Mouse (Mus musculus) hindbrain, embryonic 13.5 days (tissue): ENCODE measurements around the gene Fam71a. TPM values are rescaled to one million over a fixed set of nuclear protein-coding genes. Genes with fewer than 3 reads are reported as not detected.

ENCODE experiments used
- ATAC-seq: fragments of 200-750 bp; cut with Nextera tagmentation; 2 replicates; pipeline ENCODE4 v1.8.0; 2017; ENCODE audit warnings: moderate TSS enrichment; ENCODE audit not compliant: low FRiP score
- H3K27ac ChIP-seq: fragments of 300-500 bp; sonication (generic); 2 replicates; pipeline ENCODE4 v1.5.1; 2015; ENCODE audit warnings: inconsistent platforms, mild to moderate bottlenecking, moderate library complexity
- H3K27me3 ChIP-seq: fragments of 300-500 bp; sonication (generic); 2 replicates; pipeline ENCODE4 v1.6.1; 2015; ENCODE audit warnings: mild to moderate bottlenecking, inconsistent platforms
- H3K36me3 ChIP-seq: fragments of 300-500 bp; sonication (generic); 2 replicates; pipeline ENCODE4 v1.6.1; 2015; ENCODE audit warnings: mild to moderate bottlenecking, inconsistent platforms
- H3K4me1 ChIP-seq: fragments of 300-500 bp; sonication (generic); replicated peaks from 2 replicates; pipeline ENCODE4 v1.6.1; 2015; ENCODE audit warnings: inconsistent platforms
- H3K4me2 ChIP-seq: fragments of 300-500 bp; sonication (generic); 2 replicates; pipeline ENCODE4 v1.6.1; 2015; ENCODE audit warnings: inconsistent platforms, mild to moderate bottlenecking, moderate library complexity
- H3K4me3 ChIP-seq: fragments of 300-500 bp; sonication (generic); 2 replicates; pipeline ENCODE4 v1.5.1; 2015; ENCODE audit warnings: mild to moderate bottlenecking, inconsistent platforms
- H3K9ac ChIP-seq: fragments of 300-500 bp; sonication (generic); 2 replicates; pipeline ENCODE4 v1.6.1; 2015; ENCODE audit warnings: mild to moderate bottlenecking, inconsistent platforms
- H3K9me3 ChIP-seq: fragments of 300-500 bp; sonication (generic); 2 replicates; pipeline ENCODE4 v1.6.1; 2016; ENCODE audit warnings: inconsistent platforms
- WGBS: fragments of 180-500 bp; shearing (Covaris S2); methylation state at CpG from one replicate; pipeline ENCODE4 v1.1.7; 2015; 5-methylcytosine and 5-hydroxymethylcytosine counted together
- polyA plus RNA-seq: library from polyadenylated mRNA; unstranded; fragments of >200 nt; fragmentation: Nextera tagmentation; extraction: Ambion mirVana; gene quantifications from 2 replicates; pipeline ENCODE4 v1.2.1, GENCODE M21; 2015

Fam71a gene
- not detected in 2 replicates for polyA plus RNA-seq

- no peaks in the 10 kb centered on the region for H3K27me3 ChIP-seq
- no peak within 1 kb of the TSS for H3K4me3 ChIP-seq
- H3K9ac ChIP-seq, result no peak within 1 kb of the TSS
- H3K27ac ChIP-seq, result no peak within 1 kb of the TSS
- peaks cover 9% of the 10 kb centered on the region for H3K4me1 ChIP-seq
- H3K4me2 ChIP-seq, result no peak within 1 kb of the TSS
- no peaks in the 10 kb centered on the region for H3K36me3 ChIP-seq
- WGBS, result 78% methylated on average over 3 of the region's 3 CpGs
- no peak for ATAC-seq
- no peaks in the 10 kb centered on the region for H3K9me3 ChIP-seq
These were observed at the start of gene Fam71a for GRCm38 (mm10) chr1:191164717-191165116. Gene Fam71a, minus strand, starts transcription at chr1:191164817.

GRCm38 (mm10) chr1:191211096-191211495, 46.5 kb upstream of the Fam71a start:
- H3K4me3 ChIP-seq, result no peak overlapping the region
- H3K36me3 ChIP-seq, result no peaks in the 10 kb centered on the region
- H3K4me1 ChIP-seq, result no peaks in the 10 kb centered on the region
- 0 out of 2 replicates have a peak, but pooled peaks cover 4% of the 10 kb centered on the region for H3K27me3 ChIP-seq
- 60% methylated on average over 2 of the region's 2 CpGs for WGBS
- no peak overlapping the region for H3K4me2 ChIP-seq
- H3K9me3 ChIP-seq, result no peaks in the 10 kb centered on the region
- no peak for ATAC-seq
- H3K9ac ChIP-seq, result no peak overlapping the region
- H3K27ac ChIP-seq, result no peak overlapping the region

- ATAC-seq, result no peak
- Histone ChIP-seq H3K9me3 (no peaks in the 10 kb centered on the region), H3K4me2 (no peak overlapping the region), H3K4me1 (no peaks in the 10 kb centered on the region), H3K36me3 (no peaks in the 10 kb centered on the region), H3K4me3 (no peak overlapping the region), H3K9ac (no peak overlapping the region), H3K27ac (no peak overlapping the region), H3K27me3 (no peaks in the 10 kb centered on the region)
- 79% methylated on average over 5 of the region's 5 CpGs for WGBS
These were observed 41.2 kb upstream of the Fam71a start for GRCm38 (mm10) chr1:191205791-191206190.

GRCm38 (mm10) chr1:191204876-191205275, 40.3 kb upstream of the Fam71a start:
- Histone ChIP-seq H3K36me3 (no peaks in the 10 kb centered on the region), H3K4me2 (no peak overlapping the region), H3K9ac (no peak overlapping the region), H3K27me3 (no peaks in the 10 kb centered on the region), H3K9me3 (no peaks in the 10 kb centered on the region), H3K4me3 (no peak overlapping the region), H3K4me1 (no peaks in the 10 kb centered on the region), H3K27ac (no peak overlapping the region)
- 85% methylated on average over 5 of the region's 5 CpGs for WGBS
- no peak for ATAC-seq

GRCm38 (mm10) chr1:191203496-191203895, 38.9 kb upstream of the Fam71a start:
- WGBS, result 66% methylated on average over 2 of the region's 2 CpGs
- H3K4me3 ChIP-seq, result no peak overlapping the region
- no peak overlapping the region for H3K9ac ChIP-seq
- no peak for ATAC-seq
- H3K4me1 ChIP-seq, result no peaks in the 10 kb centered on the region
- no peak overlapping the region for H3K27ac ChIP-seq
- no peaks in the 10 kb centered on the region for H3K9me3 ChIP-seq
- no peaks in the 10 kb centered on the region for H3K27me3 ChIP-seq
- no peak overlapping the region for H3K4me2 ChIP-seq
- no peaks in the 10 kb centered on the region for H3K36me3 ChIP-seq

GRCm38 (mm10) chr1:191202208-191202952, 37.8 kb upstream of the Fam71a start:
- WGBS, result 85% methylated on average over 11 of the region's 11 CpGs

GRCm38 (mm10) chr1:191200816-191201602, 36.4 kb upstream of the Fam71a start:
- Histone ChIP-seq H3K27me3 (no peaks in the 10 kb centered on the region), H3K4me1 (no peaks in the 10 kb centered on the region), H3K4me2 (no peak overlapping the region), H3K4me3 (no peak overlapping the region), H3K9me3 (no peaks in the 10 kb centered on the region), H3K27ac (no peak overlapping the region), H3K9ac (no peak overlapping the region), H3K36me3 (no peaks in the 10 kb centered on the region)
- ATAC-seq, result no peak
- WGBS, result 90% methylated on average over 9 of the region's 9 CpGs

More at GRCm38 (mm10) chr1:191202208-191202952, 37.8 kb upstream of the Fam71a start:
- no peak overlapping the region for H3K4me3 ChIP-seq
- H3K27me3 ChIP-seq, result no peaks in the 10 kb centered on the region
- H3K36me3 ChIP-seq, result no peaks in the 10 kb centered on the region
- H3K9ac ChIP-seq, result no peak overlapping the region
- H3K9me3 ChIP-seq, result no peaks in the 10 kb centered on the region
- no peak overlapping the region for H3K27ac ChIP-seq
- ATAC-seq, result no peak
- no peak overlapping the region for H3K4me2 ChIP-seq
- H3K4me1 ChIP-seq, result no peaks in the 10 kb centered on the region

- no peak for ATAC-seq
- 83% methylated on average over 7 of the region's 7 CpGs for WGBS
- no peaks in the 10 kb centered on the region for H3K4me1 ChIP-seq
- H3K4me3 ChIP-seq, result no peak overlapping the region
- no peaks in the 10 kb centered on the region for H3K36me3 ChIP-seq
- no peaks in the 10 kb centered on the region for H3K9me3 ChIP-seq
- no peak overlapping the region for H3K27ac ChIP-seq
- H3K4me2 ChIP-seq, result no peak overlapping the region
- H3K9ac ChIP-seq, result no peak overlapping the region
- H3K27me3 ChIP-seq, result no peaks in the 10 kb centered on the region
These were observed 33.3 kb upstream of the Fam71a start for GRCm38 (mm10) chr1:191197916-191198315.

- Histone ChIP-seq H3K27me3 (0 out of 2 replicates have a peak, but pooled peaks cover 2% of the 10 kb centered on the region), H3K4me1 (no peaks in the 10 kb centered on the region), H3K9me3 (no peaks in the 10 kb centered on the region), H3K36me3 (no peaks in the 10 kb centered on the region), H3K27ac (no peak overlapping the region), H3K9ac (no peak overlapping the region), H3K4me3 (no peak overlapping the region), H3K4me2 (no peak overlapping the region)
- 91% methylated on average over 6 of the region's 6 CpGs for WGBS
- no peak for ATAC-seq
These were observed 31.4 kb upstream of the Fam71a start for GRCm38 (mm10) chr1:191196016-191196415.

- Histone ChIP-seq H3K27me3 (peaks cover 20% of the 10 kb centered on the region), H3K36me3 (no peaks in the 10 kb centered on the region), H3K4me1 (no peaks in the 10 kb centered on the region), H3K9ac (no peak overlapping the region), H3K27ac (no peak overlapping the region), H3K4me2 (no peak overlapping the region), H3K9me3 (no peaks in the 10 kb centered on the region), H3K4me3 (no peak overlapping the region)
- ATAC-seq, result no peak
- 51% methylated on average over 14 of the region's 14 CpGs for WGBS
These were observed 29.2 kb upstream of the Fam71a start for GRCm38 (mm10) chr1:191193657-191194424.

- H3K27ac ChIP-seq, result no peak overlapping the region
- H3K27me3 ChIP-seq, result peaks cover 29% of the 10 kb centered on the region
- H3K4me1 ChIP-seq, result no peaks in the 10 kb centered on the region
- H3K9ac ChIP-seq, result no peak overlapping the region
- no peaks in the 10 kb centered on the region for H3K9me3 ChIP-seq
- no peaks in the 10 kb centered on the region for H3K36me3 ChIP-seq
- no peak overlapping the region for H3K4me2 ChIP-seq
- no peak overlapping the region for H3K4me3 ChIP-seq
- ATAC-seq, result no peak
- 88% methylated on average over 6 of the region's 6 CpGs for WGBS
These were observed 28.1 kb upstream of the Fam71a start for GRCm38 (mm10) chr1:191192751-191193150.

GRCm38 (mm10) chr1:191192213-191192612, 27.6 kb upstream of the Fam71a start:
- ATAC-seq, result no peak
- H3K36me3 ChIP-seq, result no peaks in the 10 kb centered on the region
- WGBS, result 80% methylated on average over 6 of the region's 6 CpGs
- H3K9ac ChIP-seq, result no peak overlapping the region
- no peak overlapping the region for H3K4me2 ChIP-seq
- no peaks in the 10 kb centered on the region for H3K9me3 ChIP-seq
- no peaks in the 10 kb centered on the region for H3K4me1 ChIP-seq
- H3K27me3 ChIP-seq, result peaks cover 35% of the 10 kb centered on the region
- no peak overlapping the region for H3K4me3 ChIP-seq
- no peak overlapping the region for H3K27ac ChIP-seq
